26 mouse cellular contexts compared by ENCODE assay signal in genomic region chr4:54610101-54610500, GRCm38 (mm10).
A peak's percentile ranks its signal among the peaks of the same experiment; 100 is the strongest.
DNase-seq lines count a peak whose midpoint lies in the region; ATAC-seq and TF ChIP-seq lines count a peak whose summit lies in the region.
"Had no signal": no experiment of that assay in that cellular context is flagged by ENCODE, and none has a peak within 500 bp of the region (broad histone marks: within the 10 kb centered on the region; RNA-seq: fewer than 3 reads in every experiment).

No protein-coding gene starts in this region.

- no peak overlapping the region for H3K4me3 ChIP-seq in hindbrain, embryonic 10.5 days
- no peak overlapping the region for H3K4me3 ChIP-seq in hindbrain, embryonic 13.5 days
- no peak overlapping the region for H3K4me3 ChIP-seq in ES-Bruce4 (ENCODE audit: low read depth, low read length)
- H3K4me3 ChIP-seq: embryonic facial prominence, embryonic 12.5 days; embryonic facial prominence, embryonic 15.5 days; forebrain, embryonic 12.5 days; heart, embryonic 12.5 days; heart, embryonic 15.5 days had no signal

- H3K36me3 ChIP-seq in hindbrain, embryonic 10.5 days = no peaks in the 10 kb centered on the region
- H3K36me3 ChIP-seq in hindbrain, embryonic 13.5 days = no peaks in the 10 kb centered on the region
- no peaks in the 10 kb centered on the region for H3K36me3 ChIP-seq in ES-Bruce4 (ENCODE audit: control insufficient read depth, insufficient read depth, low read length, poor library complexity, severe bottlenecking)
- H3K36me3 ChIP-seq: embryonic facial prominence, embryonic 12.5 days; embryonic facial prominence, embryonic 15.5 days; forebrain, embryonic 12.5 days; heart, embryonic 12.5 days; heart, embryonic 15.5 days had no signal

- 67% methylated on average over 5 of the region's 5 CpGs for WGBS in hindbrain, embryonic 10.5 days
- 64% methylated on average over 5 of the region's 5 CpGs for WGBS in hindbrain, embryonic 13.5 days

- DNase-seq in hindbrain, embryonic 10.5 days (ENCODE audit: low spot score) = no peak
- DNase-seq in ES-CJ7 (ENCODE audit: low read depth, low spot score) (peak; percentile 84), ZHBTc4 (ENCODE audit: low read depth, low spot score) (peak; percentile 82)
- DNase-seq: adrenal gland, adult 2 months; adrenal gland, postnatal 14 days; cerebellum, adult 11 months; cerebellum, adult 2 months; cerebellum, adult 9-11 months; cerebellum, postnatal 25 days; gastrocnemius, postnatal 25 days; heart, adult 18-20 months; heart, postnatal 10 days; kidney, adult 18-20 months had no signal

- no peaks in the 10 kb centered on the region for H3K27me3 ChIP-seq in hindbrain, embryonic 10.5 days (ENCODE audit: insufficient read depth, poor library complexity, severe bottlenecking)
- H3K27me3 ChIP-seq in hindbrain, embryonic 13.5 days = no peaks in the 10 kb centered on the region
- H3K27me3 ChIP-seq in ES-Bruce4 (ENCODE audit: control insufficient read depth, insufficient read depth, low read length, poor library complexity, severe bottlenecking) = no peaks in the 10 kb centered on the region
- H3K27me3 ChIP-seq: embryonic facial prominence, embryonic 12.5 days; embryonic facial prominence, embryonic 15.5 days; forebrain, embryonic 12.5 days; heart, embryonic 12.5 days; heart, embryonic 15.5 days had no signal

- H3K4me1 ChIP-seq in hindbrain, embryonic 10.5 days (replicated peaks) = peaks cover 33% of the 10 kb centered on the region
- H3K4me1 ChIP-seq in hindbrain, embryonic 13.5 days (replicated peaks) = peaks cover 19% of the 10 kb centered on the region
- peaks cover 1% of the 10 kb centered on the region for H3K4me1 ChIP-seq in ES-Bruce4 (ENCODE audit: control insufficient read depth, insufficient read depth, low read length)
- H3K4me1 ChIP-seq: embryonic facial prominence, embryonic 12.5 days; embryonic facial prominence, embryonic 15.5 days; heart, embryonic 12.5 days; heart, embryonic 15.5 days had no signal

- no peak for TF ChIP-seq CTCF in ES-Bruce4 (IDR thresholded peaks at IDR 0.05; ENCODE audit: low read depth, low read length)

- no peak overlapping the region for H3K4me2 ChIP-seq in hindbrain, embryonic 13.5 days
- H3K4me2 ChIP-seq: embryonic facial prominence, embryonic 12.5 days; embryonic facial prominence, embryonic 15.5 days; forebrain, embryonic 12.5 days; heart, embryonic 12.5 days; heart, embryonic 15.5 days; hindbrain, embryonic 14.5 days had no signal

- no peak overlapping the region for H3K9ac ChIP-seq in hindbrain, embryonic 13.5 days
- no peak overlapping the region for H3K9ac ChIP-seq in ES-Bruce4 (ENCODE audit: low read depth, poor library complexity, severe bottlenecking)
- H3K9ac ChIP-seq: embryonic facial prominence, embryonic 12.5 days; embryonic facial prominence, embryonic 15.5 days; forebrain, embryonic 12.5 days; heart, embryonic 12.5 days; heart, embryonic 15.5 days; hindbrain, embryonic 14.5 days had no signal

- no peak for TF ChIP-seq POLR2A in ES-Bruce4 (IDR thresholded peaks at IDR 0.05; ENCODE audit: insufficient read depth, low read length)

- ATAC-seq in hindbrain, embryonic 13.5 days (ENCODE audit: low FRiP score) = no peak
- ATAC-seq in CD4-positive, CD25-positive, alpha-beta regulatory T cell, adult 4 months = no peak
- ATAC-seq: forebrain, embryonic 16.5 days; hindbrain, postnatal 0 days; inflammation-experienced regulatory T-cells, adult 6 months; intestine, embryonic 16.5 days had no signal

- H3K27ac ChIP-seq in hindbrain, embryonic 10.5 days = peak overlapping the region; percentile 64
- H3K27ac ChIP-seq in hindbrain, embryonic 13.5 days = no peak overlapping the region
- H3K27ac ChIP-seq in ES-Bruce4 (ENCODE audit: insufficient read depth, low read length) = no peak overlapping the region
- H3K27ac ChIP-seq: embryonic facial prominence, embryonic 12.5 days; embryonic facial prominence, embryonic 15.5 days; forebrain, embryonic 12.5 days; heart, embryonic 15.5 days; hindbrain, embryonic 14.5 days; hindbrain, postnatal 0 days had no signal

- TF ChIP-seq EP300 in ES-Bruce4 (IDR thresholded peaks at IDR 0.05; ENCODE audit: insufficient read depth, low read depth, low read length) = peak; percentile 90

- H3K9me3 ChIP-seq in hindbrain, embryonic 10.5 days = no peaks in the 10 kb centered on the region
- H3K9me3 ChIP-seq in hindbrain, embryonic 13.5 days = no peaks in the 10 kb centered on the region
- H3K9me3 ChIP-seq in ES-Bruce4 (replicated peaks; ENCODE audit: control insufficient read depth, insufficient read depth, low read length, poor library complexity, severe bottlenecking) = 0 out of 2 replicates have a peak, but pooled peaks cover 5% of the 10 kb centered on the region
- H3K9me3 ChIP-seq: embryonic facial prominence, embryonic 12.5 days; embryonic facial prominence, embryonic 15.5 days; forebrain, embryonic 12.5 days; heart, embryonic 12.5 days; heart, embryonic 15.5 days had no signal
